Mouse (Mus musculus): Measurements from ENCODE around the gene Ubac1.

DNA sequence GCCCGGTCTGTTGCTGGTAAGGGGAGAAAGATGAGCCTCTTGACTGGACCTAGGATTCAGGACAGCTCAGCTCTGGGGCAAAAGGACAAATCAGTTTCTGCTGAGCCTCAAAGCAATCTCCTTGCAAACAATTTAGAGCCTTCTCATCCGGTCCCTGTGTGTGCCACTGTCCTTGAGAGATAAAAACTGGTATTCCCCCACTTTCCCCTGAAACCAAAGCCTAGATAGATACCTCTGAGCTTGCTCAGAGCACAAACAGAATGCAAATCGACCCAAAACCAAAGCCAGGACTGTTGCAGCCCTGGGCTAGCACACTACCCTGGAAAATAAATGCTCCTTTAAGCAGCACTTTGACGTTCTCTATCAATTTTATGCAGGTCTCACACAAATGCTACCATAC lies 42.5 kb downstream of the Ubac1 start:
- TF ChIP-seq POLR2A (IDR thresholded peaks at IDR 0.05; ENCODE audit: low read depth, low read length) (no peak), CTCF (IDR thresholded peaks at IDR 0.05; ENCODE audit: extremely low read depth, insufficient read length, insufficient replicate concordance, low read depth, low read length) (no peak)

Measured in small intestine, adult 2 months (tissue).